Mouse (Mus musculus) neural tube, embryonic 13.5 days (tissue): ENCODE measurements around the gene Bdkrb1. TPM values are rescaled to one million over a fixed set of nuclear protein-coding genes. Genes with fewer than 3 reads are reported as not detected.

ENCODE experiments used
- ATAC-seq: fragments of 200-750 bp; cut with Nextera tagmentation; 2 replicates; pipeline ENCODE4 v1.8.0; 2017; ENCODE audit warnings: low read depth, mild to moderate bottlenecking, moderate TSS enrichment, moderate library complexity
- H3K27ac ChIP-seq: fragments of 300-500 bp; sonication (generic); replicated peaks from 2 replicates; pipeline ENCODE4 v1.5.1; 2015; ENCODE audit warnings: moderate library complexity, mild to moderate bottlenecking, inconsistent platforms
- H3K27me3 ChIP-seq: fragments of 300-500 bp; sonication (generic); 2 replicates; pipeline ENCODE4 v1.6.1; 2015; ENCODE audit warnings: mild to moderate bottlenecking, inconsistent platforms
- H3K36me3 ChIP-seq: fragments of 300-500 bp; sonication (generic); 2 replicates; pipeline ENCODE4 v1.6.1; 2015; ENCODE audit warnings: mild to moderate bottlenecking, inconsistent platforms
- H3K4me1 ChIP-seq: fragments of 300-500 bp; sonication (generic); replicated peaks from 2 replicates; pipeline ENCODE4 v1.6.1; 2015; ENCODE audit warnings: inconsistent platforms
- H3K4me2 ChIP-seq: fragments of 300-500 bp; sonication (generic); 2 replicates; pipeline ENCODE4 v1.6.1; 2015; ENCODE audit warnings: inconsistent platforms, mild to moderate bottlenecking, moderate library complexity
- H3K4me3 ChIP-seq: fragments of 300-500 bp; sonication (generic); 2 replicates; pipeline ENCODE4 v1.5.1; 2015; ENCODE audit warnings: mild to moderate bottlenecking, inconsistent platforms
- H3K9ac ChIP-seq: fragments of 300-500 bp; sonication (generic); 2 replicates; pipeline ENCODE4 v1.6.1; 2015; ENCODE audit warnings: moderate library complexity, mild to moderate bottlenecking, inconsistent platforms
- H3K9me3 ChIP-seq: fragments of 300-500 bp; sonication (generic); 2 replicates; pipeline ENCODE4 v1.6.1; 2016; ENCODE audit warnings: inconsistent platforms
- WGBS: fragments of 180-500 bp; shearing (Covaris S2); methylation state at CpG from one replicate; pipeline ENCODE4 v1.1.7; 2015; 5-methylcytosine and 5-hydroxymethylcytosine counted together
- polyA plus RNA-seq: library from polyadenylated mRNA; unstranded; fragments of >200 nt; fragmentation: Nextera tagmentation; extraction: Ambion mirVana; gene quantifications from 2 replicates; pipeline ENCODE4 v1.2.1, GENCODE M21; 2015

The Bdkrb1 gene
- polyA plus RNA-seq, 1 experiment from 2014 or later = not detected

GRCm38 (mm10) chr12:105601586-105601985 lies 1.3 kb upstream of the Bdkrb1 start:
- no peak overlapping the region for H3K27ac ChIP-seq
- no peak overlapping the region for H3K9ac ChIP-seq
- no peaks in the 10 kb centered on the region for H3K27me3 ChIP-seq
- peaks cover 10% of the 10 kb centered on the region; the same call in 1 of the 2 replicates for H3K4me1 ChIP-seq
- 49% methylated on average over 6 of the region's 6 CpGs for WGBS
- H3K4me3 ChIP-seq = no peak overlapping the region
- H3K4me2 ChIP-seq = no peak overlapping the region
- no peaks in the 10 kb centered on the region for H3K36me3 ChIP-seq
- no peaks in the 10 kb centered on the region for H3K9me3 ChIP-seq
- 0 out of 2 replicates have a peak, but pooled peaks have one; percentile 26 for ATAC-seq

GRCm38 (mm10) chr12:105603904-105604303 lies 1.0 kb downstream of the Bdkrb1 start:
- Histone ChIP-seq H3K4me1 (peaks cover 8% of the 10 kb centered on the region; the same call in 1 of the 2 replicates), H3K9me3 (no peaks in the 10 kb centered on the region), H3K4me2 (no peak overlapping the region), H3K9ac (no peak overlapping the region), H3K36me3 (no peaks in the 10 kb centered on the region), H3K4me3 (no peak overlapping the region), H3K27ac (no peak overlapping the region), H3K27me3 (no peaks in the 10 kb centered on the region)
- no peak for ATAC-seq
- WGBS = 87% methylated on average over 11 of the region's 11 CpGs

- no peak for ATAC-seq
- Histone ChIP-seq H3K4me2 (no peak overlapping the region), H3K4me1 (0 out of 2 replicates have a peak, but pooled peaks cover 3% of the 10 kb centered on the region), H3K4me3 (no peak overlapping the region), H3K36me3 (no peaks in the 10 kb centered on the region), H3K27ac (no peak overlapping the region), H3K9me3 (no peaks in the 10 kb centered on the region), H3K9ac (no peak overlapping the region), H3K27me3 (no peaks in the 10 kb centered on the region)
- 39% methylated on average over 8 of the region's 8 CpGs for WGBS
These were observed 2.3 kb downstream of the Bdkrb1 start for GRCm38 (mm10) chr12:105605212-105605611.

GRCm38 (mm10) chr12:105606881-105607280 lies 4.0 kb downstream of the Bdkrb1 start:
- no peak overlapping the region for H3K4me2 ChIP-seq
- WGBS = 82% methylated on average over 4 of the region's 4 CpGs

GRCm38 (mm10) chr12:105611045-105611444 lies 8.2 kb downstream of the Bdkrb1 start:
- ATAC-seq = no peak
- Histone ChIP-seq H3K4me3 (no peak overlapping the region), H3K9me3 (no peaks in the 10 kb centered on the region), H3K4me1 (no peaks in the 10 kb centered on the region), H3K4me2 (no peak overlapping the region), H3K27ac (no peak overlapping the region), H3K27me3 (no peaks in the 10 kb centered on the region), H3K9ac (no peak overlapping the region), H3K36me3 (peaks cover 14% of the 10 kb centered on the region)
- 93% methylated on average over 2 of the region's 2 CpGs for WGBS

More at GRCm38 (mm10) chr12:105606881-105607280, 4.0 kb downstream of the Bdkrb1 start:
- no peak overlapping the region for H3K9ac ChIP-seq
- H3K36me3 ChIP-seq = no peaks in the 10 kb centered on the region
- no peak overlapping the region for H3K27ac ChIP-seq
- no peaks in the 10 kb centered on the region for H3K27me3 ChIP-seq
- no peak for ATAC-seq
- no peaks in the 10 kb centered on the region for H3K9me3 ChIP-seq
- H3K4me3 ChIP-seq = no peak overlapping the region
- 0 out of 2 replicates have a peak, but pooled peaks cover 3% of the 10 kb centered on the region for H3K4me1 ChIP-seq

GRCm38 (mm10) chr12:105611748-105612147 lies 8.9 kb downstream of the Bdkrb1 start:
- 0 out of 2 replicates have a peak, but pooled peaks have one; percentile 46 for ATAC-seq
- no peaks in the 10 kb centered on the region for H3K27me3 ChIP-seq
- H3K27ac ChIP-seq = no peak overlapping the region
- no peaks in the 10 kb centered on the region for H3K9me3 ChIP-seq
- 17% methylated on average over 7 of the region's 7 CpGs for WGBS
- H3K9ac ChIP-seq = no peak overlapping the region
- H3K4me1 ChIP-seq = no peaks in the 10 kb centered on the region
- H3K4me3 ChIP-seq = no peak overlapping the region
- no peak overlapping the region for H3K4me2 ChIP-seq
- peaks cover 21% of the 10 kb centered on the region for H3K36me3 ChIP-seq

GRCm38 (mm10) chr12:105613559-105613958 lies 10.7 kb downstream of the Bdkrb1 start:
- no peaks in the 10 kb centered on the region for H3K9me3 ChIP-seq
- no peaks in the 10 kb centered on the region for H3K27me3 ChIP-seq
- H3K4me1 ChIP-seq = no peaks in the 10 kb centered on the region
- H3K9ac ChIP-seq = no peak overlapping the region
- WGBS = 93% methylated on average over 10 of the region's 10 CpGs
- H3K4me2 ChIP-seq = no peak overlapping the region
- H3K27ac ChIP-seq = no peak overlapping the region
- no peak for ATAC-seq
- H3K4me3 ChIP-seq = no peak overlapping the region
- H3K36me3 ChIP-seq = peaks cover 39% of the 10 kb centered on the region

- H3K4me3 ChIP-seq = no peak overlapping the region
- H3K27me3 ChIP-seq = no peaks in the 10 kb centered on the region
- H3K36me3 ChIP-seq = peaks cover 83% of the 10 kb centered on the region
- H3K4me1 ChIP-seq = no peaks in the 10 kb centered on the region
- no peaks in the 10 kb centered on the region for H3K9me3 ChIP-seq
- no peak overlapping the region for H3K9ac ChIP-seq
- H3K27ac ChIP-seq = no peak overlapping the region
- no peak for ATAC-seq
- 94% methylated on average over 7 of the region's 7 CpGs for WGBS
- no peak overlapping the region for H3K4me2 ChIP-seq
These were observed 19.2 kb downstream of the Bdkrb1 start for GRCm38 (mm10) chr12:105622048-105622447.

- no peak overlapping the region for H3K4me2 ChIP-seq
- H3K4me1 ChIP-seq = no peaks in the 10 kb centered on the region
- H3K27ac ChIP-seq = no peak overlapping the region
- H3K9me3 ChIP-seq = no peaks in the 10 kb centered on the region
- ATAC-seq = no peak
- no peak overlapping the region for H3K9ac ChIP-seq
- 62% methylated on average over 12 of the region's 12 CpGs for WGBS
- H3K27me3 ChIP-seq = no peaks in the 10 kb centered on the region
- no peak overlapping the region for H3K4me3 ChIP-seq
- peaks cover 81% of the 10 kb centered on the region for H3K36me3 ChIP-seq
These were observed 20.2 kb downstream of the Bdkrb1 start for GRCm38 (mm10) chr12:105622981-105623539.

GRCm38 (mm10) chr12:105625798-105626197 lies 22.9 kb downstream of the Bdkrb1 start:
- H3K4me3 ChIP-seq = no peak overlapping the region
- H3K4me2 ChIP-seq = no peak overlapping the region
- H3K4me1 ChIP-seq = no peaks in the 10 kb centered on the region
- no peaks in the 10 kb centered on the region for H3K27me3 ChIP-seq
- 68% methylated on average over 7 of the region's 7 CpGs for WGBS
- no peak for ATAC-seq
- H3K36me3 ChIP-seq = peaks cover 66% of the 10 kb centered on the region
- H3K9ac ChIP-seq = no peak overlapping the region
- no peaks in the 10 kb centered on the region for H3K9me3 ChIP-seq
- H3K27ac ChIP-seq = no peak overlapping the region

- H3K4me1 ChIP-seq = no peaks in the 10 kb centered on the region
- WGBS = 94% methylated on average over 13 of the region's 13 CpGs
- no peak overlapping the region for H3K27ac ChIP-seq
- H3K27me3 ChIP-seq = no peaks in the 10 kb centered on the region
- no peak for ATAC-seq
- peaks cover 81% of the 10 kb centered on the region for H3K36me3 ChIP-seq
- H3K9me3 ChIP-seq = no peaks in the 10 kb centered on the region
- no peak overlapping the region for H3K9ac ChIP-seq
- no peak overlapping the region for H3K4me3 ChIP-seq
- H3K4me2 ChIP-seq = no peak overlapping the region
These were observed 31.6 kb downstream of the Bdkrb1 start for GRCm38 (mm10) chr12:105634374-105635067.

- Histone ChIP-seq H3K4me1 (no peaks in the 10 kb centered on the region), H3K36me3 (peaks cover 95% of the 10 kb centered on the region), H3K9me3 (no peaks in the 10 kb centered on the region), H3K4me2 (no peak overlapping the region), H3K27me3 (no peaks in the 10 kb centered on the region), H3K4me3 (no peak overlapping the region), H3K27ac (no peak overlapping the region), H3K9ac (no peak overlapping the region)
- WGBS = 92% methylated on average over 9 of the region's 9 CpGs
- no peak for ATAC-seq
These were observed 33.7 kb downstream of the Bdkrb1 start for GRCm38 (mm10) chr12:105636551-105636950.
